Mouse (Mus musculus): ENCODE measurements around the gene Kcnj14. TPM values are rescaled to one million over a fixed set of nuclear protein-coding genes. Genes with fewer than 3 reads are reported as not detected.

The Kcnj14 gene
- polyA plus RNA-seq, 2 experiments: 1.1 to 1.7 TPM

GRCm38 (mm10) chr7:45809276-45810075, 15.1 kb downstream of the Kcnj14 start:
- no peaks in the 10 kb centered on the region for H3K27me3 ChIP-seq (ENCODE audit: control insufficient read depth, insufficient read depth, low read length)
- no peak for TF ChIP-seq POLR2A (IDR thresholded peaks at IDR 0.05; ENCODE audit: borderline replicate concordance, extremely low read depth, insufficient read depth, insufficient read length)
- H3K4me2 ChIP-seq (replicated peaks; ENCODE audit: low read depth, low read length, severe bottlenecking): no peak overlapping the region
- no peak overlapping the region for H3K4me3 ChIP-seq (replicated peaks; ENCODE audit: low read length)
- ATAC-seq (ENCODE audit: low FRiP score, low read depth) (no peak), DNase-seq (ENCODE audit: low spot score) (no peak)
- WGBS: 90% methylated on average over 14 of the region's 14 CpGs
- no peak overlapping the region for H3K27ac ChIP-seq (replicated peaks; ENCODE audit: low read depth, low read length)
- H3K9ac ChIP-seq (ENCODE audit: low read depth, low read length, severe bottlenecking): no peak overlapping the region
- peaks cover 65% of the 10 kb centered on the region for H3K36me3 ChIP-seq (ENCODE audit: control insufficient read depth, insufficient read depth, low read length)
- no peaks in the 10 kb centered on the region for H3K9me3 ChIP-seq (ENCODE audit: control insufficient read depth, low read length)
- H3K4me1 ChIP-seq (ENCODE audit: control insufficient read depth, insufficient read depth, low read length): peaks cover 8% of the 10 kb centered on the region

DNA sequence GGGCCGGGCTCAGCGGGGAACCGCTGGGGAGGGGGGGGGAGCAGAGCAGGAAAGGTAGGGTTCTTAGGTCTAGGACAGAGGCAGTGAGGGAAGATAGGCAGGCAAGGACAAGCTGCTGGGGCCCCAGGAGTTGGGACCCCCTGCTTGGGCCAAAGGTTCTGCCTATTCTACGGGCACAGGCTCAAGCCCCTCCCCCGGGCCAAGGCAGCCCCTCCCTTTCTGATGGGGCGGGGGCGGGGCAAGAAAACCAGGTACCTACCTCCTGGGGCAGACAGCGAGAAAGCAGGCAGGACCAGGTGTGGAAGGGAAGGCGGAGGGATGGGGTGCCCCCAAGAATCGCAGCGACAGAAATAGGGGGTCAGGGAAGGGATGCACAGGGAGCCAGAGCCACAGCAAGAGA, 16.1 kb downstream of the Kcnj14 start:
- H3K9ac ChIP-seq (ENCODE audit: low read depth, low read length, severe bottlenecking): no peak overlapping the region
- 48% methylated on average over 9 of the region's 11 CpGs for WGBS
- H3K4me1 ChIP-seq (ENCODE audit: control insufficient read depth, insufficient read depth, low read length): peaks cover 8% of the 10 kb centered on the region
- H3K36me3 ChIP-seq (ENCODE audit: control insufficient read depth, insufficient read depth, low read length): peaks cover 65% of the 10 kb centered on the region
- H3K27ac ChIP-seq (replicated peaks; ENCODE audit: low read depth, low read length): no peak overlapping the region
- H3K9me3 ChIP-seq (ENCODE audit: control insufficient read depth, low read length): no peaks in the 10 kb centered on the region
- no peak overlapping the region for H3K4me3 ChIP-seq (replicated peaks; ENCODE audit: low read length)
- DNase-seq (ENCODE audit: low spot score): no peak
- no peak overlapping the region for H3K4me2 ChIP-seq (replicated peaks; ENCODE audit: low read depth, low read length, severe bottlenecking)
- no peaks in the 10 kb centered on the region for H3K27me3 ChIP-seq (ENCODE audit: control insufficient read depth, insufficient read depth, low read length)
- ATAC-seq (ENCODE audit: low FRiP score, low read depth): no peak
- TF ChIP-seq POLR2A (IDR thresholded peaks at IDR 0.05; ENCODE audit: borderline replicate concordance, extremely low read depth, insufficient read depth, insufficient read length): no peak

DNA sequence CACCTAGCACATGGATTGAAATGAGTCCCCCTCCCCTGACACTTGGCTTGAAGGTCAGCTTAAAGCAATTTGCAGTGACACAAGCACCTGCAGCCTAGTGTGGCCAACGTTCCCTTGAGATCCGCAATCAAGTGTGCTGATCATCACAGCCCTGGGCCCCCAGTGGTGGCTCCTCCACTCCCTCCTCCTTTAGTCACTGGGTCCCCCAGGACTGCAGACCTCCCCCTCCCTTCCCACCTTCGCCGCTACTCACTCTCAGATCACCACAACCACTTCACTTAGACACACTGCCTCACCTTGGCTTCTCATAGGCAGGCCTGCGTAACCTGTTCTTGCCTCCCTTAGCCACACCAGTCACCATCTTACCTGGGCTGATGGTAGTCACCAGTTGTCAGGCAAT, 18.6 kb downstream of the Kcnj14 start:
- H3K36me3 ChIP-seq (ENCODE audit: control insufficient read depth, insufficient read depth, low read length): peaks cover 58% of the 10 kb centered on the region
- WGBS: 60% methylated on average over 5 of the region's 5 CpGs
- no peak overlapping the region for H3K4me3 ChIP-seq (replicated peaks; ENCODE audit: low read length)
- no peak for DNase-seq (ENCODE audit: low spot score)
- H3K9ac ChIP-seq (ENCODE audit: low read depth, low read length, severe bottlenecking): no peak overlapping the region
- no peak overlapping the region for H3K4me2 ChIP-seq (replicated peaks; ENCODE audit: low read depth, low read length, severe bottlenecking)
- no peak overlapping the region for H3K27ac ChIP-seq (replicated peaks; ENCODE audit: low read depth, low read length)
- H3K4me1 ChIP-seq (ENCODE audit: control insufficient read depth, insufficient read depth, low read length): no peaks in the 10 kb centered on the region; the same call in 1 of the 2 replicates
- ATAC-seq (ENCODE audit: low FRiP score, low read depth): no peak; the same call in 1 of the 2 replicates
- H3K9me3 ChIP-seq (ENCODE audit: control insufficient read depth, low read length): no peaks in the 10 kb centered on the region
- H3K27me3 ChIP-seq (ENCODE audit: control insufficient read depth, insufficient read depth, low read length): no peaks in the 10 kb centered on the region
- TF ChIP-seq POLR2A (IDR thresholded peaks at IDR 0.05; ENCODE audit: borderline replicate concordance, extremely low read depth, insufficient read depth, insufficient read length): no peak

DNA sequence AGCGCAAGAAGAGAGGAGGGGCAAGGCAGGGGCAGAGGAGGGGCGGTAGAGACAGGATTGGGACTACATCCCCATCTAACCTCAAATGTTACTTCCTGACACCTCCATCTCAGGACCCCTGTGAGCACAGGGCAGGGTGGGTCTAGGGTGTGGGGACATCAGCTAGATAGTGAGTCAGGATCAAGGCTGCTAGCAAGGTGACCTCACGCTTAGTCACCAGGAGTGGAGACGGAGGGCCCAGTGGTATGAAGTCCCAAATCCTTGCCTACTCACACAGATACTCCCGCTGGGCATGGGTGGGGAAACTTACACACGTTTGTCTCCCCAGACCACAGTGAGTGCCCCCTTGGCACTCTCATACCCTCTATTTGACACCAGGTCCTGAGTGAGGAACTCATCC, 22.0 kb downstream of the Kcnj14 start:
- Histone ChIP-seq H3K27ac (replicated peaks; ENCODE audit: low read depth, low read length) (no peak overlapping the region), H3K9ac (ENCODE audit: low read depth, low read length, severe bottlenecking) (no peak overlapping the region), H3K4me3 (replicated peaks; ENCODE audit: low read length) (no peak overlapping the region), H3K9me3 (ENCODE audit: control insufficient read depth, low read length) (no peaks in the 10 kb centered on the region), H3K27me3 (ENCODE audit: control insufficient read depth, insufficient read depth, low read length) (peaks cover 15% of the 10 kb centered on the region; the same call in 1 of the 2 replicates), H3K36me3 (ENCODE audit: control insufficient read depth, insufficient read depth, low read length) (peaks cover 25% of the 10 kb centered on the region), H3K4me2 (replicated peaks; ENCODE audit: low read depth, low read length, severe bottlenecking) (no peak overlapping the region), H3K4me1 (ENCODE audit: control insufficient read depth, insufficient read depth, low read length) (peaks cover 19% of the 10 kb centered on the region)
- ATAC-seq (ENCODE audit: low FRiP score, low read depth) (no peak), DNase-seq (ENCODE audit: low spot score) (no peak)
- 90% methylated on average over 6 of the region's 6 CpGs for WGBS
- no peak for TF ChIP-seq POLR2A (IDR thresholded peaks at IDR 0.05; ENCODE audit: borderline replicate concordance, extremely low read depth, insufficient read depth, insufficient read length)

DNA sequence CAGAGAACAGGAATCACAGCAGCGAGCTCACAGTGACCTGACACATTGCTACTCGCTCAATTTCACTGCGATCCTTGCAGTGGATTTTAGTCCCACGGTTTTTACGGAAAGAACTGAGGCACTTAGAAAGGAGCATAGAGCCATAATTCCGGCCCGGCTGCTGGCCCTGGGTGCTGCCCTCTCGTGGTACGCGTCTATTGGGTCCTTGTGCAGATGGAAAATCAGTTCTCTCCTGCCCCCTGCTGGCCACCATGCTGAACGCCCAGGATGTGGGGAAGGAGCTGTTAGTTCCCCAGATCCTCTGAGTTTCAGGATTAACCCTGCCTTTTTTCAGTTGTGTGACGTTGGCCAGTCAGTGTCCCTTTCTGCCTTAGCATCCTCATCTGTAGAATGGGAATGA, 23.2 kb downstream of the Kcnj14 start:
- Histone ChIP-seq H3K9ac (ENCODE audit: low read depth, low read length, severe bottlenecking) (no peak overlapping the region), H3K4me1 (ENCODE audit: control insufficient read depth, insufficient read depth, low read length) (peaks cover 22% of the 10 kb centered on the region), H3K9me3 (ENCODE audit: control insufficient read depth, low read length) (no peaks in the 10 kb centered on the region; the same call in 1 of the 2 replicates), H3K4me3 (replicated peaks; ENCODE audit: low read length) (no peak overlapping the region), H3K4me2 (replicated peaks; ENCODE audit: low read depth, low read length, severe bottlenecking) (peak overlapping the region; percentile 30; the same call in 1 of the 2 replicates), H3K36me3 (ENCODE audit: control insufficient read depth, insufficient read depth, low read length) (peaks cover 19% of the 10 kb centered on the region), H3K27me3 (ENCODE audit: control insufficient read depth, insufficient read depth, low read length) (peaks cover 23% of the 10 kb centered on the region; the same call in 1 of the 2 replicates), H3K27ac (replicated peaks; ENCODE audit: low read depth, low read length) (no peak overlapping the region)
- DNase-seq (ENCODE audit: low spot score) (peak; percentile 90), ATAC-seq (ENCODE audit: low FRiP score, low read depth) (peak; percentile 47)
- TF ChIP-seq POLR2A (IDR thresholded peaks at IDR 0.05; ENCODE audit: borderline replicate concordance, extremely low read depth, insufficient read depth, insufficient read length): no peak
- 3% methylated on average over 12 of the region's 12 CpGs for WGBS

Measured in limb, embryonic 14.5 days (tissue).